Mouse (Mus musculus) layer of hippocampus, adult 2 months (tissue): Measurements from ENCODE around the gene Agpat1. TPM values are rescaled to one million over a fixed set of nuclear protein-coding genes. Genes with fewer than 3 reads are reported as not detected.
A peak's percentile ranks its signal among the peaks of the same experiment; 100 is the strongest.

Source experiments
- DNase-seq, 2 experiments: peaks; one replicate each; pipeline ENCODE4 v3.0.0; 2022; ENCODE audit warnings: low spot score in 2 of 2
- H3K27ac ChIP-seq: fragments of 200-600 bp; 2 replicates; pipeline ENCODE4 v1.8.1; 2022
- H3K4me3 ChIP-seq: fragments of 200-600 bp; 2 replicates; pipeline ENCODE4 v1.8.1; 2022; ENCODE audit warnings: mild to moderate bottlenecking
- CTCF ChIP-seq: fragments of 200-600 bp; conservative IDR thresholded peaks from 2 replicates; pipeline ENCODE4 v1.8.1; 2022; ENCODE audit warnings: antibody characterized with exemption, mild to moderate bottlenecking, moderate library complexity
- long read RNA-seq, 2 experiments: library from polyadenylated mRNA; stranded (forward); transcript quantifications; one replicate each; pipeline ENCODE4 v2.0.0; 2021; ENCODE audit warnings: borderline mapping rate in 2 of 2
- total RNA-seq, 2 experiments: library from RNA; stranded (reverse); gene quantifications; 2 replicates each; pipeline ENCODE4 v1.2.3; 2021

The Agpat1 gene
- total RNA-seq: 100 to 1,000 TPM; 153 to 160 TPM
- long read RNA-seq, experiment 1, transcript Agpat1-201 (7 exons, 2,190 nt): major isoform, 6 of 14 reads
- long read RNA-seq, experiment 1, partial matches to known transcripts: 8 of 14 reads
- long read RNA-seq, experiment 1, other reads (novel, unspliced or antisense): 0 of 14 reads
- long read RNA-seq, experiment 2, transcript Agpat1-201 (7 exons, 2,190 nt): major isoform, 9 of 21 reads
- long read RNA-seq, experiment 2, partial matches to known transcripts: 11 of 21 reads
- long read RNA-seq, experiment 2, other reads (novel, unspliced or antisense): 1 of 21 reads

DNA sequence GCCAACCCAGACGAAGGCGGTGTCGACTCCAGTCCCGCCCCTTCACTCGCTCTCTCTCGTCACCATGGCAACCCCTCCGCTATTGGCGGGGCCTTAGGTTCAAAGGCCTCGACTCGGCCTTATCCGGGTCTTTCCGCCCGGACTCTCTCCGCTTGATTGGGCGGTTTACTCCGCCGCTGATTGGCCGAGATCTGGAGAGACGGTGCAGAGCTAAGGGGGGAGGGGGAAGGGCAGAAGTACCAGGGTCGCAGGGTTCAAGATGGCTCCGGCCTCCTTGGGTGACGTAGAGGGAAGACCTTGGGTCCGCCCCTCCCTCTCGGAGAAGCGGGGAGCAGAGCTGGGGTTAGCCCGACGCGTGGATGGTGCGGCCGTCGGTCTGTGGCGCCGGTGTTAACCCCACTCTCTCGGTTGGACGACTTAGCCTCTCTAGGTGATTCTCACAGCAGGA lies at the start of gene Agpat1:
Gene Agpat1 (plus strand): TSS at position 202 of the 448 bp plus-strand sequence.
- no peak for TF ChIP-seq CTCF
- Histone ChIP-seq H3K4me3 (peak within 1 kb of the TSS; percentile 91), H3K27ac (peak within 1 kb of the TSS; percentile 99)
- DNase-seq: peak; percentile 97 to 99

DNA sequence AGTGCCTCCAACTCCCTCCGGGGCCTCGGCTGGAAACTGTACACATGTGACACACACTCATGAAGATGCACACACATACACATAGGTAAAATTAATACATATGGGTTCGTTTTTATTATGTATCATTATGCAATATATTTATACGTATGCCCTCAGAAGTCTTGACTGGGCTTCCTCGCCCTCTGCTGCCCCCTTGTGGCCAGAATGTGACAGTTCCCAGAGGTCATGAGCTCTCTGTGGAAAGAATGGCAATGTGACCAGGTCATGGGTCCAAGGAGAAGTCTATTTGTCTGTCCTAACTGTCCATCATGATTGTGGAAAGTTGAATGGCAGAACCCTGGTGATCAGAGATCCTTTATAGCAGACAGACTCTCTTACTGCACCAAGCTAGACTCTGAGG lies 48.6 kb upstream of the Agpat1 start:
- H3K4me3 ChIP-seq: no peak overlapping the region
- no peak overlapping the region for H3K27ac ChIP-seq
- no peak; the same call in none of the 2 replicates for TF ChIP-seq CTCF
- peak; percentile 59 to 78 for DNase-seq

DNA sequence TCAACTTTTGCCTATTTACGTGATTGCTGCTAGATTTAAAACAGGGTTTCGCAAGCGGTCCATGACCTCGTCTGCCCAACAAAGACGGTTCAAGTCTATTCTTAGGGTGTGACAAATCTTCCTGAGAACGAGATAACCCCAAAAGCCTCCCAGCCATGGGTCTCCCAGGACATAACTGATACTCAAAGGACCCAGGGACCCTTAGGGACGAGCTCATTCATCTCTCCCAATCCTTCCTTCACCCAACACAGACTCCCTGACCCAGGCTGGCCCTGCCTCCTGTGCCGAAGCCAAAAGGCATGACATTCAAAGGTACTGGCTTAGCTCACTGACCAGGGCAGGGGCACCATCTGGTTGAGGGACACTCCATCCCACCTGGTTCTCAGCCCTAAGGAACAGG lies 47.7 kb upstream of the Agpat1 start:
- no peak for DNase-seq
- TF ChIP-seq CTCF: no peak
- Histone ChIP-seq H3K27ac (no peak overlapping the region), H3K4me3 (no peak overlapping the region)

DNA sequence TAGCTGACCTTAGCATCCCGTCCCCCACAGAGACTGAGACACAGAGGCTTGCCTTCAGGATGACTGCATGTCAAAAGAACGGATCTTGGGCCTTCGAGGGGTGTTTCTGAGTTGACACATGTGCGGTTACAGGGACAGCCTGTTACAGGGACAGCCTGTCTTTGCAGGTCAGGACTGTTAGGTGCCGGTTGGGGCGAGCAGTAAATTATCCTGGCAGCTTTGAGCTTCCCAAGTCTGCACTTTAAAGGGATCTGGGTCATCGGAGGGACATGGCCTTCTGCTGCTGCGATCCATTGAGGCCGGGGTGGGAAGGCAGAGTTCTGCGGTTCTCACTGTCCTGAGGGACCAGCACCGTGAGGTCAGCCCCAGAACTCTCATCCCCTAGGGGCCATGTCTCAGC lies 46.7 kb upstream of the Agpat1 start:
- Histone ChIP-seq H3K4me3 (no peak overlapping the region), H3K27ac (no peak overlapping the region)
- TF ChIP-seq CTCF: no peak
- no peak for DNase-seq

DNA sequence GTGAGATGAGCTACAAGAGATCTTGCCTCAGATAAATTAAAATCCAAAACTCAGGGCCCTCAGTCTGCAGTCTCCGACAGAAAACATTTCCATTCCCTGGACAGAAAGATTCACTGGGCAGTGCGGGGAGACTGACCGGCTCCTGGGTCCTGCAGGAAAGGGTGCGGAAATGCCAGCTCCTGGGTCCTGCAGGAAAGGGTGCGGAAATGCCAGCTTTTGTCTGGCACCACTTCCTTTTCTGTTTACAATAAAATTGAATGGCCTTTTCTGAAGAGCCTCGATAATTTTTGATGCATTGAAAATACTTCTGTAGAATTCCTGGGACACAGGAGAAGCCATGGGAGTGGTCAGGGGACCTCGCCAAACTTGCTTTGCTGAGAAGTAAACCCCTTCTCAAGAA lies 44.9 kb upstream of the Agpat1 start:
- Histone ChIP-seq H3K4me3 (no peak overlapping the region), H3K27ac (no peak overlapping the region)
- DNase-seq: no peak
- TF ChIP-seq CTCF: no peak

DNA sequence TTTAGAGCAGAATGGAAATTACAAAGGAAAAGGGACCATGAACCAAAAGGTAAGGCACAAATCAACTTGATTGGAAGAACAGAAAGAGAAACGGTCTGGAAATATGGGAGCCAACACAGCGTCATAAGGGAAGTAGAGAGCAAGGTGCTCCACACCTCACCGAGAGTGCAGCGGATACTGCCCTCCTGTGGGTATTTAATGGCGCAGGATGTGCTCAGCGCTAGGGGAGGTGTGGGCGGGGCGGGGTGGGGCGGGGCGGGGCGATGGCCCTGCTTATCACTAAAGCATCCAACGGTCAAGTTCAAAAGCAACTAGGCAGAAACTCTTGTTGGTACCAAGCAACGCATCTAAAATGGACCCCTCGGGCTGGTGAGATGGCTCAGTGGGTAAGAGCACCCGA lies 44.2 kb upstream of the Agpat1 start:
- DNase-seq: no peak
- Histone ChIP-seq H3K4me3 (no peak overlapping the region), H3K27ac (no peak overlapping the region)
- 0 out of 2 replicates have a peak, but pooled peaks have one; percentile 3 for TF ChIP-seq CTCF

DNA sequence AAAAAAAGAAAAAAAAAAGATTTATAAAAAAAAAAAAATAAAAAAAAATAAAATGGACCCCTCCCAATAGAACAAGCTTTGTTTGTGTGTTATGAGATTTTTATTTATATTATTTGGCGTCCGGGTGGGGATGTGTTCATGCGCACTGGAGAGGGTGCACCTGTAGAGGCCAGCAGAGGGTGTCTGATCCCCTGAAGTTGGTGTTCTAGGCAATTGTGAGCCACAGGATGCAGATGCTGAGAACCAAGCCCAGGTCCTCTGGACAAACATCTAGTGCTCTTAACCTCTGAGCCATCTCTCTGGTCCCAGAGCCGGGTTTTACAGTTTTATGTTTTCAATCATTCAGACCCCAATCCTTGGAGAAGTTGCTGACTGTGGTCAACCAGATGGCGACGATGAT lies 43.6 kb upstream of the Agpat1 start:
- DNase-seq: no peak
- peak; percentile 18; the same call in 1 of the 2 replicates for TF ChIP-seq CTCF
- no peak overlapping the region for H3K4me3 ChIP-seq
- H3K27ac ChIP-seq: no peak overlapping the region

DNA sequence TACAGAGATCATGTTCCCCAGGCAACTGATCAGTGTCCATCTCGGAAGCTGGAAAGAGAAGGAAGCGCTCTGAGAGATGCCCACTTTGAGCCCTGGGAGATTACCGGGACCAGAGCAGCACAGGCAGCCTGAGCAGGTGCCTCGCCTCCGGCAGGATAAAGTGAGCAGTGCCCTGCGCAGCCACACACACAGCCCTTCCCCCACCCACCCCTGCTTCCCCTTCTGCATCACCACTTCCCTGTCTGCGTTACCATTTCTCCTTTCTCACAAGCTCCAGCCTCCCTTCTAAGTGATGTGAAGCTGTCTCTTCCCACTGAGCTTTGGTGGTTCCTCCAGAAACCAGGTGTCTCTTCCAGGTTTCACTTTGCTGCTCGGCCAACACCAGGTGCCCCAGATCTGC lies 42.9 kb upstream of the Agpat1 start:
- no peak for DNase-seq
- Histone ChIP-seq H3K27ac (no peak overlapping the region), H3K4me3 (no peak overlapping the region)
- no peak for TF ChIP-seq CTCF

DNA sequence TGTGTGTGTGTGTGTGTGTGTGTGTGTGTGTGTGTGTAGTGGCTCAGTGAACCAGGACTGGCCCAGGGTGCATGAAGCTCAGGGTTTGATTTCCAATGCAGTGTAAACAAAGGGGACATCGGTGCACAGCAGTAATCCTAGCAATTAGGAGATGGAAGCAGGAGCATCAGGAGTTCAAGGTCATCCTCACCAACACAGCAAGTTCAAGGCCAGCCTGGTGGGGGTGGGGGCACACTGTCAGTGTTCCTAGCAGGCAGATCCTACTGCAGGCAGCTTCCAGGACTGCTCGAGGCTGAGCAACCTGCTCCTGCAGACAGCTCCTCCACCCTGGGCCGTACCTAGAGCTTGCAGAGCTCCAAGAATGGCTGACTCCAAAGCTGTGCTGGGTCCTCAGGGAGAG lies 41.5 kb upstream of the Agpat1 start:
- no peak overlapping the region for H3K4me3 ChIP-seq
- no peak for TF ChIP-seq CTCF
- DNase-seq: no peak
- H3K27ac ChIP-seq: no peak overlapping the region

DNA sequence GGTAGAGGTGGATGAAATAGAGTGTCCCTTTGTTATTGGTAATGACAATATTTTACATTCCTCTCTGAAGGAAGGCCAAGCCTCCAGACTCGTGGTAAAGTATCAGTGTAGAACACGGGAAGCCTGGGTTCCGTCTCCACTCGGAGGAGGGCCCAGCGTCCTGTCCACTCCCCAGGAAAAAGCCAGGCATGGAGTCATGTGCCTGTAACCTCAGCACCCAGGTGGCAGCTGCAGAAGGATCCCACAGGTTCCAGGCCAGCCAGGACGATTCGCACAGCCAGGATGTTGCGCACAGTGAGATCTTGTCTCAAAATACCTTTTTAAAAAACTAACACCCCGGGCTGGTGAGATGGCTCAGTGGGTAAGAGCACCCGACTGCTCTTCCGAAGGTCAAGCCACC lies 40.7 kb upstream of the Agpat1 start:
- TF ChIP-seq CTCF: no peak
- no peak for DNase-seq
- Histone ChIP-seq H3K4me3 (no peak overlapping the region), H3K27ac (no peak overlapping the region)

DNA sequence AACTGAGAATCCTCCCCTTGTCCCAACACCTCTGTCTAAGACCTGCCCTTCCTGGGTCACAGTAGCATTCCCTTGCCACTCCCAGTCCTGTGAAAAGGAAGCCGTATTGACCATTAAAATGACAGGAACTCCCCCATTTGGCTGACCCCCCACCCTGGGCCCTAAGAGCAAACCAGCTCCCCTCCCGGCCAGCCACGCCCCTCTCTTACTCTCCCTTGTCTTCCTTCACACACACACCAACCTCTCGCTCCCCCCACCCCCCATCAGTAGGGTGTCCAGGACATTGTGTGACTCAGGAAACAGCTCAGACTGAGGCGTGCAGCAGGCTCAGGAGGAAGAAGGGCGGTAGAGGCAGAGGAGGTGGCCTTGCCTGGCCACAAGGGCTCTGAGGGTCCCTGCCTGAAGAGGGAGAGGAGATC lies 40.0 kb upstream of the Agpat1 start, which contains the start of gene Notch4:
Gene Notch4 (plus strand): TSS at position 266 of the 419 bp plus-strand sequence.
- TF ChIP-seq CTCF: no peak
- H3K4me3 ChIP-seq: peak within 1 kb of the TSS; percentile 36
- DNase-seq: no peak
- peak within 1 kb of the TSS; percentile 80 for H3K27ac ChIP-seq

DNA sequence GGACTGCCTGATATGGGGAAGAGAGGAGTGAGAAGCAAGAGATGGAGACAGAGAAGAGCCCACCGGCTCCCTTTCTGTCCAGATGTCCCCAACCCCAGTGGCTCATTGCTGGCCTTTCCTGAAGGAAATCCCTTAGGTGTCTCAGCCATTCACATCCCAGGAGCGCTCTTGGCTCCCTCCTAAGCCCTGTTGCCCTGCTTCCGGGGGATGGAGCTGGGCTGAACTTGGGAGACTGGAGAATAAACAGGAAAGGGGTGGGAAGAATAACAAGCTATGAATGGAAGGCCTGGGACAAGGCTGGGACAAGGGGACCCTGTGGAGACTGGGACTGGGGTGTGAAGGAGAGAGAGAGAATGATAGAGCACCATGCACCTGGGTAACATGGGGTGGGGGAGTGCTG lies 39.3 kb upstream of the Agpat1 start:
- no peak for DNase-seq
- no peak for TF ChIP-seq CTCF
- peak overlapping the region; percentile 36 for H3K4me3 ChIP-seq
- peak overlapping the region; percentile 80 for H3K27ac ChIP-seq

DNA sequence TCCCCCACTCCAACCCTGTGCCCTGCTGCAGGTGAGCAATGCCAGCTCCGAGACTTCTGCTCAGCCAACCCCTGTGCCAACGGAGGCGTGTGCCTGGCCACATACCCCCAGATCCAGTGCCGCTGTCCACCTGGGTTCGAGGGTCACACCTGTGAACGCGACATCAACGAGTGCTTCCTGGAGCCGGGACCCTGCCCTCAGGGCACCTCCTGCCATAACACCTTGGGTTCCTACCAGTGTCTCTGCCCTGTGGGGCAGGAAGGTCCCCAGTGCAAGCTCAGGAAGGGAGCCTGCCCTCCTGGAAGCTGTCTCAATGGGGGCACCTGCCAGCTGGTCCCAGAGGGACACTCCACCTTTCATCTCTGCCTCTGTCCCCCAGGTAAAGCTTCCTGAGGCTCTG lies 36.8 kb upstream of the Agpat1 start:
- H3K4me3 ChIP-seq: no peak overlapping the region
- TF ChIP-seq CTCF: no peak
- H3K27ac ChIP-seq: no peak overlapping the region
- no peak for DNase-seq

DNA sequence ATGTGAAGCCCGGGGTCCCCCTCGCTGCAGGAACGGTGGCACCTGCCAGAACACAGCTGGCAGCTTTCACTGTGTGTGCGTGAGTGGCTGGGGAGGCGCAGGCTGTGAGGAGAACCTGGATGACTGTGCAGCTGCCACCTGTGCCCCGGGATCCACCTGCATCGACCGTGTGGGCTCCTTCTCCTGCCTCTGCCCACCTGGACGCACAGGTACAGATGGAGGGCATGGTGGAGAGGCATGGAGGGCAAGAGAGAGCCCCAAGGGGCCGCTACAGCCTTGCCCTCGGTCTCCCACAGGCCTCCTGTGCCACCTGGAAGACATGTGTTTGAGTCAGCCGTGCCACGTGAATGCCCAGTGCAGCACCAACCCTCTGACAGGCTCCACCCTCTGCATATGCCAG lies 35.6 kb upstream of the Agpat1 start:
- H3K27ac ChIP-seq: no peak overlapping the region

DNA sequence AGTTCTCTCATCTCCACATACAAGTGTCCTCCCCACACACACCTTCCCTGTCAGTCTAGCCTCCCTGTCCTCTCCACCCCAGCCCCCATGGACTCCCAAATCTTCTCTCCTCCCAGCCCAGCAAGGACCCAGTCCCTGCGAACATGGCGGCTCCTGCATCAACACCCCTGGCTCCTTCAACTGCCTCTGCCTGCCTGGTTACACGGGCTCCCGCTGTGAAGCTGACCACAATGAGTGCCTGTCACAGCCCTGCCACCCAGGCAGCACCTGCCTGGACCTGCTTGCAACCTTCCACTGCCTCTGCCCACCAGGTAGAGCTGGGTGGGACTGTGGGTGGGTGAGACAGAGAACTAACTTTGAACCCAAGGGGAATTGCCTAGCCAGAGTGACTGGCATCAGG lies 34.1 kb upstream of the Agpat1 start:
- no peak for DNase-seq
- H3K27ac ChIP-seq: no peak overlapping the region
- H3K4me3 ChIP-seq: no peak overlapping the region
- no peak for TF ChIP-seq CTCF

More for the DNA sequence above, 35.6 kb upstream of the Agpat1 start:
- H3K4me3 ChIP-seq: no peak overlapping the region
- no peak for DNase-seq
- no peak for TF ChIP-seq CTCF
